Mouse (Mus musculus) spleen, adult 12 weeks (tissue): ENCODE data around the gene Cspg5.

ENCODE experiments used
- DNase-seq: peaks from one replicate; pipeline ENCODE4 v3.0.0; 2022; ENCODE audit warnings: low spot score

Gene Cspg5

GRCm38 (mm10) chr9:110243221-110243833 lies at the start of gene Cspg5:
Gene Cspg5 (plus strand): TSS chr9:110243783.
- DNase-seq, result no peak

- no peak for DNase-seq
Observed at GRCm38 (mm10) chr9:110199870-110200269, 43.7 kb upstream of the Cspg5 start.

GRCm38 (mm10) chr9:110205526-110206404 lies 37.8 kb upstream of the Cspg5 start:
- no peak for DNase-seq

GRCm38 (mm10) chr9:110206437-110206836 lies 37.1 kb upstream of the Cspg5 start:
- no peak for DNase-seq

- no peak for DNase-seq
Observed at GRCm38 (mm10) chr9:110208265-110208664, 35.3 kb upstream of the Cspg5 start.

GRCm38 (mm10) chr9:110208967-110209366 lies 34.6 kb upstream of the Cspg5 start:
- DNase-seq, result no peak

GRCm38 (mm10) chr9:110224273-110224672 lies 19.3 kb upstream of the Cspg5 start:
- DNase-seq, result no peak

GRCm38 (mm10) chr9:110226191-110226590 lies 17.4 kb upstream of the Cspg5 start:
- DNase-seq, result no peak

GRCm38 (mm10) chr9:110228671-110229070 lies 14.9 kb upstream of the Cspg5 start:
- DNase-seq, result no peak

GRCm38 (mm10) chr9:110229112-110229511 lies 14.5 kb upstream of the Cspg5 start:
- DNase-seq, result no peak

- no peak for DNase-seq
Observed at GRCm38 (mm10) chr9:110229566-110230248, 13.9 kb upstream of the Cspg5 start.

- DNase-seq, result no peak
Observed at GRCm38 (mm10) chr9:110230395-110231071, 13.1 kb upstream of the Cspg5 start.

- no peak for DNase-seq
Observed at GRCm38 (mm10) chr9:110234962-110235361, 8.6 kb upstream of the Cspg5 start.

GRCm38 (mm10) chr9:110244567-110244888 lies 945 bp downstream of the Cspg5 start:
- no peak for DNase-seq

GRCm38 (mm10) chr9:110244889-110245589 lies 1.5 kb downstream of the Cspg5 start:
- DNase-seq, result no peak

GRCm38 (mm10) chr9:110245590-110246320 lies 2.2 kb downstream of the Cspg5 start:
- DNase-seq, result no peak

GRCm38 (mm10) chr9:110246321-110246640 lies 2.7 kb downstream of the Cspg5 start:
- DNase-seq, result no peak

- DNase-seq, result no peak
Observed at GRCm38 (mm10) chr9:110247049-110247448, 3.5 kb downstream of the Cspg5 start.

GRCm38 (mm10) chr9:110248861-110249260 lies 5.3 kb downstream of the Cspg5 start:
- no peak for DNase-seq

GRCm38 (mm10) chr9:110249823-110250543 lies 6.4 kb downstream of the Cspg5 start:
- no peak for DNase-seq

- no peak for DNase-seq
Observed at GRCm38 (mm10) chr9:110250776-110251175, 7.2 kb downstream of the Cspg5 start.
